Mouse (Mus musculus): ENCODE measurements at regions not wholly inside any gene's neighbourhood (a gene's known extent, or its start where the extent isn't known, plus 50 kb on each side); places are given as distances from the start of the nearest gene placed in this dataset.

DNA sequence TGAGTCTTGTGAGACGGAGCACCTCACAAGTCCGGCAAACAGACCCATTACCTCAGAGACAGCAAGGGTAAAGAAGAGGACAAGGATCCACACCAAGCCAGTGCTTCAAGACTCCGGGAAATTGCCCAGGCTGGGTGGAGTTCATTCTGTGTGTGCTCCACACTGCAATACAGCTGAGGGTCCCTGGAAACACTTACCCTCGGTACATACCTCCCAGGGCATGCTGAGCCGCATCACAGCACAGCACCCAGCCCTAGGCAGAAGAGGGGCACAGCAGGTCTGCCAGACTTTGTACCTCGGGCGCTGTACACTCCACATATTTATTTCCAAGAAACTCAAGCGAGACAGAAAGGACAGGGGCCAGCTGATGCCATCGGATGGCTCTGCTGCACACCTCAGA lies 54.5 kb upstream of the Cmc1 start:
- DNase-seq (ENCODE audit: inconsistent age in 2 of 2, low spot score in 1 of 2), result no peak

DNA sequence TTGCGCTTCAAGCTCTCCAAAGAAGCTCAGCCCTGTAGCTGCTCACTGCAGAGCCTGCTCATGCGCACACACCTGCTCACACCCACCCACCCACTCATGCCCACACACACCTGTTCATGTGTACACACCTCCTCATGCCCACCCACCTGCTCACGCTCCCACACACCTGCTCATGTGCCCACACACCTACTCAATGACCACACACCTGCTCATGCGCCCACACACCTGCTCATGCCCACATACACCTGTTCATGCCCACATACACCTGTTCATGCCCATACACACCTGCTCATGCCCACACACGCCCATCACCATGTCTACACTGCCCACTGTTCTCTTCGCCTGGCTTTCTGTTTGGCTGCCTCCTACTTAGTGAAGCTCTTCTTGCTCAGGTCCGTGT lies 56.5 kb upstream of the Cmc1 start:
- no peak for DNase-seq (ENCODE audit: inconsistent age in 2 of 2, low spot score in 1 of 2)

DNA sequence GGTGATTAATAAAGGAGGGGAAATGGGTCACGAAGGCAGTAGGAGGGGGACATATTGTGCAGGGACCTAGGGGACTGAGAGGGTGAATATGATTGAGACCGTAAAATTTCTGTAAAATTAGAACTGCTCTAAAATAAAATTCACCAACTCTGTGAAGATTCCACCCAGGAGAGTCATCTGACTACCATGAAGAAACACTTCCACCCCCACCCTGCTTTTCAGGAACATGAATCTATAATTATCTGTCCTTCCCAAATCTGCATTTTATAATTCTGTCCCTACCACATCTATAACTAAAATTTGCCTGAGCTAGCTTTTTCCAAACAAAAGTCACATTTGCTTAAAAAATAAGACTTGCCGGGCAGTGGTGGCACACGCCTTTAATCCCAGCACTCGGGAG lies 69.7 kb upstream of the Cmc1 start:
- DNase-seq (ENCODE audit: inconsistent age in 2 of 2, low spot score in 1 of 2), result no peak

DNA sequence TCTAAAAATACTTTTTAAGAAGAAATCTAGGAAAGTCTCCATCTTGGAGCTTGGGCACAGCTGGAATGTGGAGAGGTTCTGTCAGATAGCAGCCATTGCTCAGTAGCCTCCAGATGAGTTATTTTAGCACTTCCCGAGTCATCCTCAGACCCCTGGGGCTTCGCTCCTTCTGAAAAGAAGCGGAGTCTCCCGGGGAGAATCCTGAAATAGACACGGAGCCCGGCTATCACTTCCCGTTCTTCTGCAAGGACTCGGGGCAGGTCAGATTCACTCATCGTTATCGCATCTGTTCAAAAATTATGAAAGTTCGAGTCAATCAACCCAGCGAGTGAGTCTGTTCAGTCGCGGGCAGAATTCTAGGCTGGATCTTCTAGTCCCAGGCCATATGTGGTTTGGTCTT lies 71.2 kb upstream of the Cmc1 start:
- no peak for DNase-seq (ENCODE audit: inconsistent age in 2 of 2, low spot score in 1 of 2)

DNA sequence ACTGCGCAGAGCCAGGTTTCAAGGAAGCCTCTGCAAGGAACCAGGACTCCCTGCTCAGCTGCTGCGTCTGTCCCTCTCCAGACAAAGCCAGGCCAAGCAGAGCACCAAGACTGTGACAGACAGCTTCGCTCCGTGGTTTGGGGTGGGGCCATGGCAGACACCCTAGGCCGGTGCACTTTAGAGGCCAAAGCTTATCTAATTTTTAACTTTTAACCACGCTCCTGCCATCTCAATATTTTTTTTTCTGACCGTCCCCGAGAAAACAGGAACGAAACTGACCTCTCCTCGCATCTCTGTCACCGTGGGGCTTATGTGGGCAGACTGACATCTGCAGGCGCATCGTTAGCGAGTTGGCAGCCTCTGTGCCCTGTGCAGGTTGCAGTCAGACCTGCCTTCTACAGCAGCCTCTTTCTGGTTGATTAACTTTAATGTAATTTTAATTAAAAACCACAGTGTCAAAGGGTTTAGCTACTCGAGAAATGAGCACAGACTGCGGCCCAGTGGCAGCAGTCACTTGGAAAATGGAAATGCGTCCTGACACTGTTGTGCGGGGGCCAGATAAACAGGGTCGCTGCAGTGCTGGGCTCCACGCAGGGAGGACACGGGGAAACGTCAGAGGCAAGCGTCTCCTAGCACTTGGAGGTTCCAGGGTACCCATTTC lies 77.6 kb upstream of the Cmc1 start:
- no peak for DNase-seq (ENCODE audit: inconsistent age in 2 of 2, low spot score in 1 of 2)

DNA sequence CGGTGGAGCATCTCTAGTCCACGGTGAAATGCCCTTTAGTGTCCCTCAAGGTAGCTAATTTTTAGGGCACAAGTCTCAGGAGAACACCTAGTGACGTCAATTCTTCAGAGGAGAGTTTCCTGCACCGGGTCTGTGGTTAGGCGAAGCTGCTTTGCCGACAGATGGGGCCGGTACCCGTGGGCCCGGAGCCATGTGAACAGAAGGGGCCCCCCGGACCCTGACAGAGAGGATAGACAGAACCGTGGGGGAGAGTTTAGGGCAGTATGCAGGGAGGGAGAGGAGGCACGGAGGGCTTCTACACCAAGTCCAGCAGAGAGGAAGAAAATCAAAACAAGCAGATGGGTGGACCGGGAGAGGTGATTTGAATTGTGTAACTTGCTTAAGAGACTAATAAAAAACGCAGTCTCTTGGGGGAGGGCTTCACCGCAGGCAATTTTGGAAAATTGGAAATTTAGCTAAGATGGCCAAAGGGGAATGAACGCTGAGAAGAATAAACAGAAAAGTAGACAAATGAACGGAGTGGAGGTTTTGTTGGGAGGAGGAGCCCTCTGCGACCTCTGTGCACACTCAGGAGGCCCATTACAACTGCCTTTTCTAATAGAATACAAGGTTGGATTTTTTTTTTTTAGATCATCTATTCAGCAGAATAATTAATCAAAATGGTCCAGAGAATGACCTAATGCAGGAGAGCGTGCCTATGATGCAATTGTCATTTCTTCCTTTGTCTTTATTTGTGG lies 78.9 kb upstream of the Cmc1 start:
- DNase-seq (ENCODE audit: inconsistent age in 2 of 2, low spot score in 1 of 2), result no peak

DNA sequence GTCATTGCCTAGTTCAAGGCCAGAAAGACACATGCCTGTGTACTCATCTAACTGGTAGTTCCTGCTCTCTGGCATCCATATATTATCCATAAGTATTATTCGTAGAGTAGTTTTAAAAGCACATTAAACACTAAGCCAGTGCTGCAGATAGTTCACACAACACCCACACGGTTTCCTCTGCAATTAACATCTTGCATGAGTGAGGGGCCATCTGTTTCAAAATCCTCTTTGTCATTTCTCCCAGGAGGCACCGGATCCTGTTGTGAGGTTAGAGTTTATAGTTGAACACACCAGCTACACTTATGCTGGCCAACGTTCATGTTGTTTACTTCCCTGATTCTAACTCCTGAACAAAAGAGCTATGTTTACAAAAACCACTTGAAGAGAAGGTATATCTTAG lies 90.7 kb upstream of the Cmc1 start:
- no peak for DNase-seq (ENCODE audit: inconsistent age in 2 of 2, low spot score in 1 of 2)

DNA sequence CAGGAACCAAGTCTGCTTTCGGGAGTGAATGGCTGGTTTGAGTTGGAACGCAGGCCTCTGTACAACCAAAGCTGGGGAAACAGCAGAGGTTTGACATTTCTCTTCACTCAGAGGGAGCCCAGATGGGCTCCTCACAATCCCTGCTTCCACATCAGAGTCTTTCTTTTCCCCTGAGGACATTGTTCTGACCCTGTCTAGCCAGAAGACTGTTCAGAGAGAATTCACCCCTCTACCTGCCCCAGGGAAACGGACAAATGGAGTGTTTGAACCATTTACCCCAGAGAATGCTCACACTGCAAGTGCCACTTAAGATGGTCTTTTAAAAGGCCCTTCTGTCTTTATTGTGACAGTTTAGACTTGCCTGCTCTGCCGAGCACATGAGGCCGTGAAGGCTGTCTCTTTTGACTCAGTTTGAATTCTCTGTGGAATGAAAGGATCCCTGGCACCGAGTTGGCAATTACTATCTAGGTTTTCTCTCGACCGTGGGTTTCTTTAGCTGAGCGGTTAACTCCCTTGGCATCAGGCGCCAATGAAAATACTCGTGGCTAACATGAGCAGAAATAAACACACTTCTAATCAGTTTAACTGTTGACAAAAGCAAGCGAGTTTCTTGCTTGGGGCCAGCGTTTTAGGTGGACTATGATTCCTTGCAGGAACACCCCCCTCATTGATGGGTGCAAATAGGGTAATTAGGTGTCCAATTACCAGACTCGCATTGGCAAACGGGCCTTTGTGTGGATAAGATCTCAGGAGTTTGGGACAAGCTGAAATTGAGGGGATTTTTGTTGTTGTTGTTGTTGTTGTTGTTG lies 97.0 kb upstream of the Cmc1 start:
- no peak for DNase-seq (ENCODE audit: inconsistent age in 2 of 2, low spot score in 1 of 2)

DNA sequence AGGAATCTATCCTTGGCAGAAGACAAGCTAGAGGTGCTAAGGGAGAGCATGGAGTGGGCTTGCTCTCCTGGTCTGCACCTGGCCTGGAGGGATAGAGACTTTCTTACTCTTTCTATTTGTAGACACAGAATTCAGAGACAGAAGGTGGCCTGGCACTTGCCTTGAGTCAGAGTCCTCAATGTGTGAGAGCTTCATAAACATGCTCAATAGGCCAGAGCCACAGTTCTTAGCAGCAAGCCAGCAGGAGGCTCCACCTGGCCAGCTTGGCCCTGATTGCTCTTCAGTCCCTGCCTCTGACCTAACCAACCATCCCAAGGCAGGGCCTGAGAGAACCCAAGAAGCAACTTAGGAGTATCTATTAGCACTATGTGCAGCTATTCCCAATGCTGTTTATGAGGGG lies 103.9 kb upstream of the Cmc1 start:
- no peak for DNase-seq (ENCODE audit: inconsistent age in 2 of 2, low spot score in 1 of 2)

DNA sequence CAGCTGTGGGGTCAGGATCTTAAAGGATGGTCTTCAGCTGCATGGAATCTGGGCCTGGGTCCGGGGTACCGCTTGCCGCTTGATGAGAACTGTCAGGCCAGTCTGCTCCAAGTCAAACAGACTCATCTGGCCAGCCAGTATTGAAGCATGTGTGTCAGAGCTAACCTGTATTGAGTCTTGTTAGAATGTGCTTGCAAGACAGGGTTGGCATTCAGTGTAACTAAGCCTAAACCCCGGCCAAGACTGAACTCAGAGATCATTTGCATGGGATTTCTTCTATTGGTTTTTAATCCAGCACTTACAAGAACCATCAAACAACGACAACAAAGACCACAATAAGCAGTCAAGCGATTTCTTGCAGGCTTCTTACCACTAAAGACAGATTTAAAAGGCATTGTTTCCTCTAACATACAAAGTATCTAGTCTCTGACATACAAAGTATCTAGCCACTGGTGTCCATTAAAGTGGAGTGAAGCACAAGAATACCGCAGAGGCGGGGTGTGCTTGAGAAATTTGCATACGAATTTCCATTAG lies 105.3 kb upstream of the Cmc1 start:
- no peak for DNase-seq (ENCODE audit: inconsistent age in 2 of 2, low spot score in 1 of 2)

DNA sequence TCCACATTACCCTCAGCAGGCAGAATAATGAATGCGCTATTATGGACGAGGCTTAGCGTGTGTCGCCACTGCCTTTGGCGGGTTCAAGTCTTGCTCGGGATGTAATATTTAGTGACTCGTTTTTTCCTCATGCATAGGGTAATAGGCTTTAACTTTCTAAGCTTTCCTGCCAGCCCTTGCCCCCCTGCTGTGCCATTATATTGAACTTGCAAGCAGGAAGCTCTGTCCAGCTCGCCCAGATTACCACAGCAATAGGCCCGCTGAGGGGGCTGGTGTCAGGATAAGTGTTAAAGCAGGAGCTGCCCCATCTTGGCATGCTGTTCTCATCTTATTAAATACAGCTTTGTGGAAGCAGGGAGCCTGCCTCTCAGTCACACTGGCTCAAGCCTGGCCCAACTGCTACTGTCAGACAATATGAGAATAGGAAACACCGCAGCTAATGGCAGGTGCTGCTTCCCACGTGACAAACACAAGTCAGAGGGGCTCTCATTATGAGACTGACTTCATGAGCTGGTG lies 105.8 kb upstream of the Cmc1 start:
- DNase-seq (ENCODE audit: inconsistent age in 2 of 2, low spot score in 1 of 2), result no peak

DNA sequence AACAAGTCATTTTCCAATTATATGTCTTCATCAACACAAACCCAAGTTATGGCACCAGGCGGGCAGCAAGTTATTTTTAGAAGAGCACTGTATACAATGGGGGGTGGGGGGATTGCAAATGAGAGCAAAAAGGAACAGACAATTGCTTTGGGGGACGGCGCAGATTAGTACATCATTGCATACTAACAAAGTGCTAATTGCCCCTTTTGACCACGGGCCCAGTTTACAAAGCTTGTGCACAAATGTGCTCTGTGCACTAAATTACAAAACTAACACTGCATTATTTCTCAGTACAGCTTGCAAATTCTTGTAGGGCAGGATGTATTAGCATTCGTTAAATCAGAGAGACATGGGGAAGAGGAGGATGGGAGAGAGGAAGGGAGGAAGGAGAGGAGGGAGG lies 116.3 kb upstream of the Cmc1 start:
- no peak for DNase-seq (ENCODE audit: inconsistent age in 2 of 2, low spot score in 1 of 2)

DNA sequence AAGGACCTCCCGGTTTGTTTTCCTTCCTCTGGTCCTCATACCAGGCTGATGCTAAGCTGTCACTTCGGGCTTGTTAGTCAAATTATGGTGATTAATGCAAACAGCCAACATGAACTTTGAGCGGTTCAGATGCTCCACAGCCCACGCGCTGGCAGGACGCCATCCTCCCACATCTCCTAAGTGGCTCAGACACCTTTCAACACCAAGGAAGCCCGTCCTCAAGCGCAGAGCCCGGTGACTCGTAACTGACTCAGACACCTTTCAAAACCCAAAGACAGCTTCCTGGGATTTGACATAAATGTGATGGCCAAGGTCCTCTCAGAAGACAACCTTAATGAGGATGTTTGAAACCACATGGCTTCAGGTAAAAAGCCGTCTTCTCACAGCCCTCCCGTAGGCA lies 121.7 kb upstream of the Cmc1 start:
- DNase-seq (ENCODE audit: inconsistent age in 2 of 2, low spot score in 1 of 2), result peak in 1 of 2 experiments; percentile 20

DNA sequence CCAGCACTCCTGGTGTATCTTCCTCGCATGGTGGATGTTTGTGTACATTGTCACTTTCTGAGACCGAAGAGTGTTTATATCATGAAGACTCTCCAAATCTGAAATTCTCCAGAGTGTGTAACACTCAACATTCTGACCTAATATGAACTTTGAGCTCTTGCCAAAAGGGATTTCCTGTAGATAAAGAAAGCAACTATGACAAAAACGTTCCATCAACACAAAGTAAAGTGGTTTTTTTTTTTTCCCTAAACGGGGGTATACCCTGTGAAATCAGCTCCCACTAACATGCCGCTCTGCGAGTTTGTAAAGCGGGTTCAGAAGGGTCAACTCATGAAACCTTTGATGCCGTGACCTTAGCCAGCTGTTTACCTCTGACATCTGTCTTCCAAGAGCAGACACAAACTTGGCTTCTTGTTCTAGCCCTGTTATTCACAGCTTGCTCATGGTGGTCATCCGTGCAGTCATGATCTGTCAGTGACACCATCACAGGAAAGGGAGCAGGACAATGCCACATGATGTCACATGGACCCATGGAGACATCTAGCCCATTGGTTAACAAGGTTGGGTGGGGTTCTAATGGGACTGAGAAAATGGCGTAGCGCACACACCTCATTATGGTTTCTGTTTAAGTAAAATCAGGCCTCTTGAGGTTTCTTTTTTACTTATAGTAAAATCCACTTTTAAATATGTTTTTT lies 122.9 kb upstream of the Cmc1 start:
- peak in 1 of 2 experiments; percentile 32 for DNase-seq (ENCODE audit: inconsistent age in 2 of 2, low spot score in 1 of 2)

DNA sequence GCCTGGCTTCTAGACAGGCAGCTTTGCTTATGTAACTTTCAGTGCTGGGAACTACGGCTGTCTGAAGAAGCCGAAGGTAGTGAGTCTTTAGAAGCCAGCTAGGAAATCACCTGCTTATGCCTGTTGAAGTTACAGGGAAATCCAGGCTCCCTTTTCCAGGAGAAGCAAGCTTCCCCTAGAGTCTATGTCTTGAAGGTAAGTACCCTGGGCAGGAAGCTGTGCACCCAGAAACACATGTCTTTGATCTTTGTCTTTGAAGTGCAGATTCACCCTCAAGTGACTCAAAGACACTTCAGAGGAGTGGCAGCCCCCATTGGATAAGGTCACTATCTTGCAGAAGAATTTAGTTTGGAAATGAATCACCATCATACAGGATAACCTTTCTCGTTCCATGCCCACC lies 135.5 kb upstream of the Cmc1 start:
- peak in 1 of 2 experiments; percentile 44 for DNase-seq (ENCODE audit: inconsistent age in 2 of 2, low spot score in 1 of 2)

DNA sequence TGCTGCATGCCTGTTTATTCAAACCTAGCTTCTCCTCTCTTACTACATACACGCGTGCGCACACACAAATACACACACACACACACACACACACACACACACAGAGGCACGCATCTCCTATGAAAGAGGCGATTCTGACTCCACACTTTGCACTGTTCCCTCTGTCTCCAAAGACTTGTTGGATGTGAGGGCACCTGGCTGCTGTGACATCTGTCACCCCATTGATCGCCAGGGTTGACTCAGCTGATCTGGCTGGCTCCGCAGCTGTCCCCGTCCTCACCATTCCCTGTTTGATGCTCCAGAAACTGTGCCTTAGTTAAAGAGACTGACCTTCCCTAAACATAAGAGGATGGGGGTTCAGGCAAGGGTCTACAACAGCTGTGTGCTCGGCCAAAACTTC lies 137.6 kb upstream of the Cmc1 start:
- no peak for DNase-seq (ENCODE audit: inconsistent age in 2 of 2, low spot score in 1 of 2)

DNA sequence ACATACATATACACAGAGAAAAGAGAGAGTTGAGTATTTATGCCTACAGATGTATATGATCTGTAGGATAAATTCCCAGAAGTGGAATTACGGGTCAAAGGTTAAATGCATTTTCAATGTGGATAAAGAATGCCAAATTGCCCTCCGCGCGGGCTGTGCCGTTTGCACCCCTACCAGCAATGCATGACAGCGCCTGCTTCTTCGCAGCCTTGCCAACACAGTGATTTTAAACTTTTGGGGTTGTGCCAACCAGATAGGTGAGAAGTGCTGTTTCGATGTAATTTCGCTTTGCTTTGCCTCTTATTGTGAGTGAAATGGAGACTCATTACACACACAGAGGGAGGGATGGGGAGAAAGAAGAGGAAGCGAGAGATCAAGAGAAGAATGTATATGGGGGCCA lies 142.9 kb upstream of the Cmc1 start:
- DNase-seq (ENCODE audit: inconsistent age in 2 of 2, low spot score in 1 of 2), result no peak

DNA sequence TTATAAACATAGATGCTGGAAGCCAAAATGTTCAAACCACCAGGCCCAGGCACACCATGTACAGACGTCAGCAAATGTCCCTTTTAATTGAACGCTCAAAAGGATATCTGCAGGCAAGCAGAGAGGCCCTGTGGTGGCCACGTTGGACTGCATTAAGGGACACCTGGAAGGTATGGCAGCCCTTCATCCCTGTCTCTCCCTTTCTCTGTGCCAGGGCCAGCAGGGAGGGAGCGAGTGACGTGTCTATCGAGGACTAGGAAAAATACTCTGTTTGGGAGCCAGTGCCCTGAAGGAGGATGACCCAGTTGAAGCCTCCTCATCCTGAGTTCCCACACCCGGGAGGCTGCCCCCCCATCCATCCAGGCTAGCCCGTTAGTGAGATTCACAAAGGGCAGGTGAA lies 144.0 kb upstream of the Cmc1 start:
- no peak for DNase-seq (ENCODE audit: inconsistent age in 2 of 2, low spot score in 1 of 2)

DNA sequence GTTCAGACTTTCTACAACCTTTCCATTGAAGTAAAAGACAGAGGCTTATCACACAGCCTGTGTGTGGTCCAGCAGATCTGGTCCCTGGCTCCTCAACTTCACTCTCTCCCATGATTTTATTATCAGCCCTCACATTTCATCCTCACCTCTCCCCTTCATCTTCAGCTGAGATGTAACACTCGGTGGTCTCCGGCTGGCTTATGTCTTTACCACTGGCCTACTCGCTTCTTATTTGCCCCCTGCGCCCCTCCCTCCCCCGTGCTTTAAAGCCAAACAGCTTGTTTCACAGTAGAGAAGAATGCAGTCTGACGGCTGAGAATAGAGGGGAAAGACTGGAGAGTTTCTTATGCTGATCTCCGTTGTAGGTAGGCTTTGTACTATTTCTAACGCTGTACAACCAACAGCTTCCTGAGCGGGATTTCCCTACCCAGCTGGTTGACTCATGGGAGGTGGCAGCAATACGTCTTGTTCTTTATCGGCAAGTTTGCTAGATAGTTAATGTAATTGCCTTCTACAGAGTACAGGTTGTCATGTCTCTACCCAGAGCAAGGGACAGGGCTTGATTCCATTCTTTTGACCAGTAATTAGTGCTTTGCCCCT lies 152.9 kb upstream of the Cmc1 start:
- DNase-seq (ENCODE audit: inconsistent age in 2 of 2, low spot score in 1 of 2), result no peak

DNA sequence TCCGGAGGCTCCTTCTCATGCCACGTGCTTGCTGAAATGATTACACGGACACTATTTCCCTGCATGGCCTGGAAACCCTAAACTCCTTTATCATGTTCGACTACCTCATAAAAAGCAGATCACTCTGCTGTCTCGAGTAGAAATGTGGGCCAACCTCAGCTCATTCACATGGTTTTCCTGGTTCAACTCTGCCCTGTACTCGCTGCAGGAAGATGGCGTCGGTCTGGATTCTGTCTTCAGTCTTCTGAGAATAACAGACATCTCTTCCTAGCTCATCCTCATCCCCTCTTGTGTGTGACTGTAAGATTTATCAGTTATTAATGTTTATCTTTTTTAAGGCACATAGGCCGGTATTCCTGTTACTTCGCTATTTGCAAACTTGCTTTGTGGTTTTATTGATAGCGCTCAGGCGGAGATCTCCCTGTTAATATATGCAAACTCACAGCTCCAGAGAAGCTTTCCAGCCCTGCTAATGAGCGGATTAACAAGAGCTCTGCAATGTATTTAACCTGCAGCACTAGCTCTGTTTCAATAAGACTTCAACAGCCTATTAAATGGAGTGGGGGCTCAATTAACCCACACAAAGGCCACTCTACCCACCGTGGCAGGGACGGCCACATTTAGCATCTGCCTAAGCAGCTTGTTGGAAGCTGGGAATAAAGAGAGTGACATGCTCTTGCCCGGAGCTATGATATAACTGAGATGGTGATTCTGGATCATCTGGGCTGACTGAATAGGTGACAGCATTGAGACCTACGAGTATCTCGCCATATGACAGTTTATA lies 159.5 kb upstream of the Eomes start:
- DNase-seq (ENCODE audit: inconsistent age in 2 of 2, low spot score in 1 of 2), result no peak

All from adrenal gland, adult (tissue).